Mouse (Mus musculus) midbrain, postnatal 0 days (tissue): Measurements from ENCODE around the gene Tbc1d2b. TPM values are rescaled to one million over a fixed set of nuclear protein-coding genes. Genes with fewer than 3 reads are reported as not detected.

Source experiments
- ATAC-seq: fragments of 200-750 bp; cut with Nextera tagmentation; 2 replicates; pipeline ENCODE4 v1.8.0; 2017; ENCODE audit warnings: moderate number of reproducible peaks, mild to moderate bottlenecking, moderate TSS enrichment, moderate library complexity; ENCODE audit not compliant: low FRiP score
- DNase-seq: peaks from one replicate; pipeline ENCODE4 v3.0.0-alpha.2; 2015; ENCODE audit warnings: low spot score
- H3K27ac ChIP-seq: fragments of 300-500 bp; sonication (generic); 2 replicates; pipeline ENCODE4 v1.5.1; 2014; ENCODE audit warnings: low read depth, mild to moderate bottlenecking, low read length, mixed read lengths
- H3K27me3 ChIP-seq: fragments of 300-500 bp; sonication (generic); 2 replicates; pipeline ENCODE4 v1.6.1; 2014; ENCODE audit warnings: low read length, control low read depth, mixed read lengths; ENCODE audit not compliant: insufficient read depth
- H3K36me3 ChIP-seq: fragments of 300-500 bp; sonication (generic); 2 replicates; pipeline ENCODE4 v1.6.1; 2014; ENCODE audit warnings: low read length, control low read depth, mixed read lengths; ENCODE audit not compliant: insufficient read depth
- H3K4me1 ChIP-seq: fragments of 300-500 bp; sonication (generic); 2 replicates; pipeline ENCODE4 v1.6.1; 2014; ENCODE audit warnings: mild to moderate bottlenecking, control low read depth, antibody characterized with exemption, low read length, mixed read lengths; ENCODE audit not compliant: insufficient read depth
- H3K4me2 ChIP-seq: fragments of 300-500 bp; sonication (generic); 2 replicates; pipeline ENCODE4 v1.6.1; 2014; ENCODE audit warnings: low read depth, mild to moderate bottlenecking, low read length, mixed read lengths; ENCODE audit not compliant: poor library complexity, severe bottlenecking
- H3K4me3 ChIP-seq: fragments of 300-500 bp; sonication (generic); 2 replicates; pipeline ENCODE4 v1.5.1; 2014; ENCODE audit warnings: low read depth, mild to moderate bottlenecking, low read length, moderate library complexity
- H3K9ac ChIP-seq: fragments of 300-500 bp; sonication (generic); replicated peaks from 2 replicates; pipeline ENCODE4 v1.6.1; 2014; ENCODE audit warnings: mild to moderate bottlenecking, low read length, moderate library complexity, mixed read lengths; ENCODE audit not compliant: poor library complexity, severe bottlenecking
- H3K9me3 ChIP-seq: fragments of 300-500 bp; sonication (generic); 2 replicates; pipeline ENCODE4 v1.6.1; 2016; ENCODE audit warnings: low read length, control low read depth
- CTCF ChIP-seq: IDR thresholded peaks from 2 replicates; pipeline ENCODE4 v1.5.1; 2016; ENCODE audit warnings: antibody characterized with exemption, mild to moderate bottlenecking
- WGBS: fragments of 180-500 bp; shearing (Covaris S2); extraction: QIAGEN DNeasy Blood & Tissue Kit; methylation state at CpG from one replicate; pipeline ENCODE4 v1.1.7; 2014; 5-methylcytosine and 5-hydroxymethylcytosine counted together
- polyA plus RNA-seq: library from polyadenylated mRNA; unstranded; fragments of >200 nt; fragmentation: Nextera tagmentation; extraction: Ambion mirVana; gene quantifications from 2 replicates; pipeline ENCODE4 v1.2.1, GENCODE M21; 2015
- total RNA-seq: library from RNA; depleted of rRNA; stranded (reverse); fragments of >200 nt; gene quantifications from 2 replicates; pipeline ENCODE4 v1.2.3, GENCODE M21; 2014

The Tbc1d2b gene
- total and polyA plus RNA-seq, 2 experiments from 2014 or later, result 3.7 to 21.6 TPM

DNA sequence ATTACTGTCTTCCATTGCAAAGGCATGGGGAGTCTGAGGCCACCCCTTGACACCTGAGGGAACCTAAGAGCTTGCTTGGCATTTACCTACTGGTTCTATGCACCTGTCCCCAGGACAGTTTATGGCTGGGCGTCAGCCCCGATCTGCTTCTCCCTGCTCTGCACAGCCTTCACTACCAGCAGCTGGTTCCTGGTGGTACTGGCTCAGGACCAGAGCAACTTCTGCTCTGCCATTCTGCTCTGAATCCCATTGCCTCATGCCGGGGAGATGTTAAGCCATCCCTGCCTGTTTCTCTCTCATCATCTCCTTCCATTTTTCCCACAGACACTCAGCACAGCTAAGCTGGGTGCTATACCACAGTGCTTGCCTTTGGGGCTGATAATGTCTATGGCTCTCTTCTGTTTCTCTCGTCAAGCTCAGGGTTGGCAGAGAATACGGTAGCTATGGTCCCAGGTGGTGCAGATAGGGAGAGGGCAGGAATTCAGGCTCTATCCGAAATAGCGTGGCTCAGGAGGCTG lies 72.7 kb downstream of the Tbc1d2b start:
- peak; percentile 23 for DNase-seq
- no peaks in the 10 kb centered on the region for H3K27me3 ChIP-seq

DNA sequence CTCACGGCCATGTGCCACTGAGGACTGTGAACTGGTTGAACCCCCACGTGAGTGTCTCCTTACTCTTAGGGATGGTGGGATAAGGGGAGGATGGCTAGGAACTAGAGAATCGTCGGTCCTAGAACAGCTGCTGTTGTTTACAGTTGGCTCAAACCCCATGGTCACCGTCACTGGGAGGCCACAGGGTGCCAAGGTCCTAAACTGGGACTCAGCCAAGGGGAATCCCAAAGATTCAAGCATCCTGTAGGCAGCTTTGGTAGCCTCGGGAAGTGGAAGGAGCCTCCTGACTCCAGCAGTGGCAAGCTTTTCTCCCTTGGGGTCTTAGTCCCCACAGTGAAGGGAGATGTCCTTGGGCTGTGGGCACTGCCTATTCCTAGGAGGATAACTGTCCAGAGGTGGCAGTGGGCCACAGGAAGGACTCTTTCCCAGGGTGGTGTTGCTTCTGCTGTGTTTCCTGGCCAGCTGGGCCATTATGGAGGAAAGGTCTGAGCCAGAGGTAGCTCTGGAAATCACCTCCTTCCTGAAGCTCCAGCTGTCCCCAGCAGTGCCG lies 73.4 kb downstream of the Tbc1d2b start:
- no peak for TF ChIP-seq CTCF
- no peaks in the 10 kb centered on the region for H3K27me3 ChIP-seq
- H3K27ac ChIP-seq, result no peak overlapping the region
- H3K9ac ChIP-seq, result no peak overlapping the region
- H3K36me3 ChIP-seq, result peaks cover 22% of the 10 kb centered on the region; the same call in 1 of the 2 replicates
- WGBS, result 88% methylated on average over 7 of the region's 7 CpGs
- DNase-seq (no peak), ATAC-seq (no peak)
- H3K4me1 ChIP-seq, result no peaks in the 10 kb centered on the region
- no peak overlapping the region for H3K4me2 ChIP-seq
- H3K4me3 ChIP-seq, result no peak overlapping the region
- H3K9me3 ChIP-seq, result no peaks in the 10 kb centered on the region

More for the DNA sequence above, 72.7 kb downstream of the Tbc1d2b start:
- 82% methylated on average over 7 of the region's 7 CpGs for WGBS
- Histone ChIP-seq H3K9ac (no peak overlapping the region), H3K9me3 (no peaks in the 10 kb centered on the region), H3K4me1 (no peaks in the 10 kb centered on the region), H3K27ac (no peak overlapping the region), H3K4me2 (no peak overlapping the region), H3K4me3 (no peak overlapping the region), H3K36me3 (peaks cover 29% of the 10 kb centered on the region)
- no peak for TF ChIP-seq CTCF
- no peak for ATAC-seq

DNA sequence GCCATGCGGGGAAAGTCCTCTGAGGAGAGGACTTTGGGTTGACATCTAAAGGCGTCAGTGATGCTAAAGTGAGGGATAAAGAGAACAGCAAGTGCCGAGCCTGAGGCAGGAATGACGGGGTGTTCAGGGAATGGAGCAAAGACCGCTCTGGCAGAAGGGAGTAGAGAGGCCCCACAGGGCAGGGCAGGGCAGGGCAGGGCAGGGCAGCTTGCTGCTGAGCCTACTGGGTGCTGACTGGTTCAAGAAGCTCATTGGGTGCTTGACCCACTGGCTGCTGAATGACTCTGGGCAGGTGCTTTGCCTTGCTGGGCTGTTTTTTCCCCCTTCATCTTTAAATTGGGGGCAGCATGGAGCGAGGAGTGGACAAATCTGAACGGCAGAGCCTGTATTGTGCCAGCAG lies 74.3 kb downstream of the Tbc1d2b start:
- H3K27ac ChIP-seq, result no peak overlapping the region
- no peak overlapping the region for H3K9ac ChIP-seq
- H3K4me1 ChIP-seq, result no peaks in the 10 kb centered on the region
- no peak for TF ChIP-seq CTCF
- H3K9me3 ChIP-seq, result no peaks in the 10 kb centered on the region
- DNase-seq (no peak), ATAC-seq (no peak)
- WGBS, result 85% methylated on average over 7 of the region's 7 CpGs
- peaks cover 25% of the 10 kb centered on the region; the same call in 1 of the 2 replicates for H3K36me3 ChIP-seq
- H3K4me2 ChIP-seq, result no peak overlapping the region
- H3K27me3 ChIP-seq, result no peaks in the 10 kb centered on the region
- H3K4me3 ChIP-seq, result no peak overlapping the region

DNA sequence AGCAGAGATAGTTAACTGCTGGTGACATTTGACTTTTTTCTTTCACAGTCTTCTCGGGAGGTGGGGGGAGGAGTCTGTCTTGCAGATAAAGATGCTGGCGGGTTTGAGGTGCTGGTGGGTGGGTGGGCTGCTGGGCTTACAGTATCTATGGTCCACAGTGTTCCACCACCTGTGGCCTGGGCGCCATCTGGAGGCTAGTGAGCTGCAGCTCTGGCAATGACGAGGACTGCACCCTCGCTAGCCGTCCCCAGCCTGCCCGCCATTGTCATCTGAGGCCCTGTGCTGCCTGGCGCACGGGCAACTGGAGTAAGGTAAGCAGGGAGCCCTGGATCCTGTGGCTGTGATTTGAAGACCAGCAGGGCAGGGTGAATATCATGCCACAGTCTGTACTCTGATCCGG lies 75.6 kb downstream of the Tbc1d2b start:
- H3K4me3 ChIP-seq, result no peak overlapping the region
- H3K36me3 ChIP-seq, result peaks cover 17% of the 10 kb centered on the region; the same call in 1 of the 2 replicates
- DNase-seq (no peak), ATAC-seq (no peak)
- no peak overlapping the region for H3K9ac ChIP-seq
- H3K27me3 ChIP-seq, result no peaks in the 10 kb centered on the region
- no peak for TF ChIP-seq CTCF
- H3K9me3 ChIP-seq, result no peaks in the 10 kb centered on the region
- WGBS, result 75% methylated on average over 10 of the region's 10 CpGs
- no peaks in the 10 kb centered on the region for H3K4me1 ChIP-seq
- no peak overlapping the region for H3K27ac ChIP-seq
- H3K4me2 ChIP-seq, result no peak overlapping the region

DNA sequence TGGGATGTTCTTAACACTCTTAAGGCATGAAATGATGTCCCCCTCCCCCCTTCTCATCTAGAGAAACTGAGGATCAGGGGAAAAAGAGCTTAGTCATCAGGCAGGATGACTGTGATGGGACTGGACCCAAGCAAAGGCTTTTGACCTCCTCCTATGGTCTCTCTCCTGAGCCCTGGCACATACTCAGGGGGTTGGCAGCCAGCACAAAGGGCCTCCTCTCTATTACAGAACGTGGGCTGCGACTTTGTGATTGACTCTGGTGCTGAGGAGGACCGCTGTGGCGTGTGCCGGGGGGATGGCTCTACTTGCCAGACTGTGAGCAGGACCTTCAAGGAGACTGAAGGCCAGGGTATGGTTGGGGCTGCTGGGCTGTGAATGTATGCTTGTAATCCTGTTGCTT lies 81.2 kb downstream of the Tbc1d2b start:
- no peak overlapping the region for H3K4me2 ChIP-seq
- peaks cover 17% of the 10 kb centered on the region; the same call in 1 of the 2 replicates for H3K36me3 ChIP-seq
- no peak for TF ChIP-seq CTCF
- WGBS, result 72% methylated on average over 5 of the region's 5 CpGs
- no peaks in the 10 kb centered on the region for H3K9me3 ChIP-seq
- ATAC-seq (no peak), DNase-seq (peak; percentile 17)
- no peak overlapping the region for H3K4me3 ChIP-seq
- no peak overlapping the region for H3K9ac ChIP-seq
- no peaks in the 10 kb centered on the region for H3K4me1 ChIP-seq
- H3K27ac ChIP-seq, result no peak overlapping the region
- H3K27me3 ChIP-seq, result no peaks in the 10 kb centered on the region

DNA sequence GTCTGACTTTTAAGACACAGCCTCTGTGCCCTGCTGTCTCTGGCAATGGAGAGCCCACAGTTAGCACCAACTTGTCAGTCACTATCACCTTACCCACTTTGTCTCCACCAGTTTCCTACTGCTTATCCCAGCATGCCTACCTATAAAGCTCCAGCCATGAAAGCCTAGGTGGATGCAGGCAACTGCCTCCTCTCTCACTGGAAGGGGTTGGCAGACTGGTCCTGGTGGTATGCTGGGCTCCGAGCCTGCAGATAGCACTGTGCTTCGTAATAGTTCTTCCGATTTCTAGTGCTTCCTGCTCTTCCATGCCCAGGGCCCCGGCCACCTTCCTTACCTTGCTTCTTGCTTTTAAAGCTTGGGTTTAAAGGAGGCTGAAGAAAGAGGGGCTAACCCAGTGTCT lies 81.7 kb downstream of the Tbc1d2b start:
- no peak overlapping the region for H3K4me2 ChIP-seq
- DNase-seq (no peak), ATAC-seq (no peak)
- WGBS, result 85% methylated on average over 4 of the region's 4 CpGs
- H3K36me3 ChIP-seq, result 0 out of 2 replicates have a peak, but pooled peaks cover 16% of the 10 kb centered on the region
- no peaks in the 10 kb centered on the region for H3K9me3 ChIP-seq
- no peak overlapping the region for H3K27ac ChIP-seq
- no peaks in the 10 kb centered on the region for H3K4me1 ChIP-seq
- H3K27me3 ChIP-seq, result no peaks in the 10 kb centered on the region
- no peak overlapping the region for H3K9ac ChIP-seq
- no peak for TF ChIP-seq CTCF
- no peak overlapping the region for H3K4me3 ChIP-seq
